Mouse (Mus musculus) cerebellum, adult 18-20 months (tissue): ENCODE results near the gene Vip.

Source experiments
- DNase-seq, 2 experiments: peaks; one replicate each; pipeline ENCODE4 v3.0.0; 2021

The Vip gene

DNA sequence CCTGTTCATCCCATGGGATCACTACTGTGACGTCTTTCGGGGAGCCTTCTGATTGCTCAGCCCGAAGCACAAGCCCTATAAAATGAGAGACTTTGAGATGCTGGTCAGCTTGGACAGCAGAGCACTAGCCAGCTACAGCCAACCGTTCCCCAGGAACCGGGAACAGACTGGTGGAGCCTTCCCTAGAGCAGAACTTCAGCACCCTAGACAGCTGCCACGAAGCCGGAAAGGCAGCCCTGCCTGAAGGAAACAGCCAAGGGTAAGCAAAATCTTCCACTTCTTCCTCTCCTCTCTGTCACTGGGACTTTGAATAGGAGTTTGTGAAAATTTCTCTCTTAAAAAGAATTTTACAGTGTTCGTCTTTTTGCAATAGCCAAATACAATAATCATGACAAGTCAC lies at the start of gene Vip:
Gene Vip (plus strand): TSS at position 107 of the 400 bp plus-strand sequence.
- no peak for DNase-seq

DNA sequence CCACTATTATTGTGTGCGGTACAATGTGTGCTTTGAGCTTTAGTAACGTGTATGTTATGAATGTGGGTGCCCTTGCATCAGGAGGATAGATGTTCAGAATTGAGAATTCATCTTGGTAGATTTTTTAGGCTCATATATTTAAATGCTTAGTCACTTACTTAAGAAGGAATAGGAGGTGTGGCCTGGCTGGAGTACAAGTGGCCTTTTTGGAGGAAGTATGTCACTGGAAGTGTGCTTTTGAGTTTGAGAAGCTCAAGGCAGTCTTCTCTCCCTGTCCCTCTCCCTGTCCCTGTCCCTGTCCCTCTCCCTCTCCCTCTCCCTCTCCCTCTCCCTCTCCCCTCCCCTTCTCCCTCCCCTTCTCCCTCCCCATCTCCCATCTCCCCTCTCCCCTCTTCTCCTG lies 48.0 kb upstream of the Vip start:
- no peak for DNase-seq

DNA sequence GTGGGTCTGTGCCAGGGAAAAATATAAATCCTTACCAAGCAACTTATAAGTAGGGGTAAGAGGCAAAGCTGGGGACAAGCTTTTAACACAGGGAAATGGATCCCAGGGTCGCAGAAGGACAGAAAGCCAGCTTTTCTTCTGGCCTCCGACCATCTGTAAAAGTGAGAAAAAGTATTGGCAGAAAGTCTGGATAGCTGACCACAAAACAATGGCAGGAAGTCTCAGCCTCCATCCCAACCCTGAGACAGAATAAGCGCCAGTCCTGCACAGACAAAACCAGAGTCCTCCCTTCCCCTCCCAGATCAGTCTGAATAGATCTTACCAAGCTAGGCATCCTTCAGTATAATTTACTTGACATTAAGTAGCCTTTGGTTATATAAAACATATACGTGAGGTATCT lies 47.0 kb upstream of the Vip start:
- DNase-seq, result no peak

DNA sequence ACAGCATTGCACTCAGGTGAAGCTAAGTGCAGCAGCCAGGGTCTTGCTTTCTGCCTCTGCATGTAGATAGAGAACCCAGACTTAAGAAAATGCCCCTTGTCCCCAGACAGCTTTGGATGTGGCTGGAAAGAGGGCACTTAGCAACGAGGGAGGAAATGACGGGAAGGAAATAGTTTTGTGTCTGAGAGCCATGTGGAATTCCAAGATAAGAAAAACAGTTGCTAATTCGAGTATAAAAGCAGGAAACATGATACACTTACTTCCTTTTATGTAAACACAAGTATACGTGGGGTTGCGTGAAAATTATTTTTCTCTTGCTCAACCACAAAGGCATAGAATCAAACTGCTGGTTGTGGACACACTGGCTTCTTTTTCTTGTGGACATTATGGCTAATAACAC lies 45.6 kb upstream of the Vip start, which contains the start of gene Myct1:
Gene Myct1 (plus strand): TSS at position 312 of the 400 bp plus-strand sequence.
- DNase-seq, result no peak

DNA sequence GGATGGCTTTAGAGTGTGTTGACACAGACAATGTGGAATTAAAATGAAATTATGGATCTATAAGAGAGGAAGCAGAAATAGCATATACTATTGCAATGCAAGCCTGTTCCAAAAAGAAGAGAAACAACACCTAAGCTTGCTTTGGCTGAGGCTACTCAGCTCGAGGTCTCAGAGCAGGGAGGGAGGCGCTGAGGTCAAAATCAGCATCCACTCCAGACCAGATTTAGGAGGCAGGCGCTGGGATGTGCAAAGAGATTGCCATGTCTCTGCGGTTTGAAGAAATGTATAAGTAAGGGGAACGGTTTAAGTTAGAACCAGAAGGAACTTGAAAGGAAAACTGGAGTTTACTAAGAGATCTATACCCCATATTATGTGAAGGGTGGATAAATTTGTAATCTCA lies 44.6 kb upstream of the Vip start:
- DNase-seq, result no peak

DNA sequence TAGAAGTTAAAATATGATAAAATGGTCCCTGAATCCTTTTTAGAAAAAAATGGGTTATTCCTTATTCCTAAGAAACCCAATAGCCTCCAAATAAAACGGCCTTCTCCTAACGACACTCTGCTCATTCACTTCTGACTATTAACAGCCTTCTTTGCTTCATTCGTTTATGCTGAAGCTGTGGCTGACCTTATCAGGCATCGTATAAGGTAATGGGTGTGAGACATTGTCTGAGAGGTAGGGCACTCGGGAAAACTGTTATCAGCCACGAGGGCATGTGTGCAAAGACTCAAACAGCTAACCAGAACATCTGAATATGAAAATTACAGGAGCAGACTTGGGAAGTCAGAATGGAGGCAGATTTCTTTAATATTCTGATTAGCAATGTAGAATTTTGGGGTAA lies 42.5 kb upstream of the Vip start:
- DNase-seq, result no peak

DNA sequence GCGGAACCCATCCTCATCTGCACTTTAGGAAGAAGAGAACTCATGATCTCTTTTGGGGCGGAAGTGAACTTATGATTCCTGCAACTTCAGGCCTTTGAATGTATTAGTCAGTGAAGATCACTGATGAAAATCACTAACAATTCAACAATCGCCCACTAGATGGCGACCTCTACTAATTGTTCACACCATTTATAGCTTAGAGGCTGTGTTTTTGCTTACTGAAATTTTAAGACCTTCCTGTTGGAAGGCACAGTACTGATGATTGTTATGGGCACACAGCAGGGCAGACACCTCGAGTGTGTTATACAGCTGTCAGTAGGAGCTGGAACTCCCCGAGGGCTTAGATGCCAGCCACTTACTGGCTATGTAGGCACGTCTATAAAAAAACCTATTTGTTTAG lies 38.9 kb upstream of the Vip start:
- DNase-seq, result peak; percentile 66 to 78

DNA sequence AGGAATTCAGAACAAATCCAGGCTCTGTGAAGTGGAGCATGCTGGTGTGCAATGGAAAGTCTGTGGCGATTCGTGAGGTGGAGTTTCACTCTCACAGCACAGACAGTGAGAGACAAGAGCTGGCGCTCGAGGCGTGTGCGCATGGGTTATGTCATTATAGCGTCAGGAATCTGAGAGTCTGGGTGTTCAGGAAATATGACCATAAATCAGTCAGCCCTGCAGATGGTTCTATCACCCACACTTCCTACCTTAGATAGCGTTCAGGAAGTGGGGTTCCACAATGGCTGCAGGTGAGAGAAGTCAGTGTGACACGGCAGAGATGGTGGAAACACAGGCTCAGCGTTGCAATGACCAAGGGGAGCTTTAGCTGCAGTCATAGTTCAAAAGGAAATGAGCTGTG lies 35.5 kb upstream of the Vip start:
- DNase-seq, result no peak

DNA sequence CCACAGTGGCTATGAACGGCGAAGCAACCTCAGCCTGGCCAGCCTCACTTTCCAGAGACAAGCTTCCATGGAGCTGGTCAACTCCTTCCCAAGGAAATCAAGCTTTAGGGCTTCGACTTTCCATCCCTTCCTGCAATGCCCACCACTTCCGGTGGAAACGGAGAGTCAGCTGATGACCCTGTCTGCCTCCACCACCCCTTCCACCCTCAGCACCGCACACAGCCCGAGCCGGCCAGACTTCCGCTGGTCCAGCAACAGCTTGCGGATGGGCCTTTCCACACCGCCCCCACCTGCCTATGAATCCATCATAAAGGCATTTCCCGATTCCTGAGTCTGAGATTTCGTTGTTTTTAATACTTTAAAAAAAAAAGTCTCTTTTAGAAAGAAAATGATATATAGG lies 34.6 kb upstream of the Vip start:
- no peak for DNase-seq

DNA sequence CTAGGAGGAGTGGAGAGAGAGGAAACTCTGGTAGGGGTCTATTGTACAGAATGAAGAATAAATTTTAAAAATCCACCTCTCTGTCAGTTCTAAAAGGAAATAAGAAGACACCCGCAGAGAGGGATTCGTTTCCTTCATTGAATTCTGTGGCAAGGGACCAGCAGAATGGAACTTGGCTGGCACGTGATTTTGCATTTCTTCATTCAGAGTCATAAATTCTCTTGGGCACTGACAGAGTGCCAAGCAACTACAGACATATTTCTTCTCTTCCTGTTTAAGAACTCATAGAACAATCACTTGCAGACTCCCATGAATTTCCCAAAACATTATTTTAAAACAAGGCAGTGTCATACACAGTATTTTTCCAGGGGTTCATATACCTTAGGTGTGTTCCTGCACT lies 30.1 kb upstream of the Vip start:
- no peak for DNase-seq

DNA sequence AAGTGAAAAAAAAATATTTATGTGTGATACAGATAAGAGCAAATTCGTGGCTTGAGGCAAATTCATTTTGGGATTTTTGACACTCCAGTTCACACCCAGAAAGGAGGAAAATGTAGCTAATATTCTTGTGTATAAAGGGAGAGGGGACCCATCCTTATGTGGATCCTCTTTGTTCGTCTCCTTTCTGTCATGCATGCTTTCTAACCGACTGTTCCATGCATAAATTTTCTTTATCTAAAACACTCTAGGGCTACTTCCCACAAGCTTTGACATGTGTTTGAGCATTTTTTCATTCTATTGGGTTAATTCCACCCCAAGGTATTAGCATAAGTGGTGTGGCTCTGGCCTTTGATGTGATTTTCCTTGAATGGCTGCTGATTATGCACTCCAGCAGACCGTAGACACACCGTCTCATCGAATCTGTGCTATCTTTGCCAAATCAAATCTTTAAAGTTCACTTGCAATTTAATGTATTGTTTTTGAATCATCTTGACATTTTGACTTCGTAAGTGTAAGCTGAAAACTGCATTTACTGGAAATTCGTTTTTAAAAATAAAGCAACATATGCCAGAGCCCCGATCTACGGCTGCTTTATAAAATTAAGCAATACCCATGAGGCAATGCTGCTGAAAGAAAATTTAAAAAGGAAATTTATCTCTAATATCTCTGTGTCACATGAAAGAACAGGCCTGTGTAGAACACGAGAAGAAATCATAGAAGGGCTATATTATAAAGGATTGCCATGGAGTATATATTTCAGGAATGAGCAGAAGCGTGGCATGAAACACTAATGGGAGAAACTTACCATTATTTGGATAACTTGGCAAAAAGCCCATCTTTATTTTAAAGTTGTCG lies 23.6 kb upstream of the Vip start:
- no peak for DNase-seq

DNA sequence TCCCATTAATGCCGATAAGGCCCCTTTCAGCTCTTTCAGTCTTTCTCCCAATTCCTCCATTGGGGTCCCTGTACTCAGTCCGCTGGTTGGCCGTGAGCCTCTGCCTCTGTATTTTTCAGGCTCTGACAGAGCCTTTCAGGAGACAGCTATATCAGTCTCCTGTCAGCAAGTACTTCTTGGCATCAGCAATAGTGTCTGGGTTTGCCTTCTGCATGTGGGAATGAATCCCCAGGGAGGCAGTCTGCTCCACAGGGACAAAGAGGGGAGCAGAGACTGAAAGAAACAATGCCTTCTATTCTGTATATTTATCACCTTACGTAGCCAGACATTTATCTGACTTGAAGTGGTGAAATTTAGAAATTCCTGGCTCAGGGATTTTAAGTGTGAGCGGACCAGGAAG lies 12.8 kb upstream of the Vip start:
- no peak for DNase-seq

DNA sequence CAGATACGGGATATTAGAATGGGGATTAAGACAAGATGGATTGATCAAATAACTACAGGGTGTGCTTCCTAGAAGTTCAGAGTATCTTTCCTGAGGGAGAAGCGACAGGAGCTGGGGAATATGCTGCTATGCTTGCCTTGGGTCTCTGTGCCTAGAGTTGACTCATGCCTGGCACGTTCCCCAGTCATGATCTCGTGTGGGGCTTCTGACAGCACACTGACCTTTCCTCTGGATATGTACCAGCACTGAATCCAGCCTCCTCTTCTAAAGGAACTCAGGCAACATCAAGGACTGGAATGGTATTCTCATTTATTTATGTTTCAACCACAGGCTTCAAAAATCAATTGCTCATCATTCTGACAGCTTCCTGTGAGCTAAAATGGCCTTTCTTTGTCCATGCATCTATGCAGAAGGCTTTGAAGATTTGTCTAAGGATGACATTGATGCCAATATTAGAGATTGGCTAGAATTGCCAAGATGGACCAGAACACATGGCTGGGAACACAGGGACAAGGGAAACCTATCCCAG lies 5.3 kb upstream of the Vip start:
- DNase-seq, result peak; percentile 45 to 50

DNA sequence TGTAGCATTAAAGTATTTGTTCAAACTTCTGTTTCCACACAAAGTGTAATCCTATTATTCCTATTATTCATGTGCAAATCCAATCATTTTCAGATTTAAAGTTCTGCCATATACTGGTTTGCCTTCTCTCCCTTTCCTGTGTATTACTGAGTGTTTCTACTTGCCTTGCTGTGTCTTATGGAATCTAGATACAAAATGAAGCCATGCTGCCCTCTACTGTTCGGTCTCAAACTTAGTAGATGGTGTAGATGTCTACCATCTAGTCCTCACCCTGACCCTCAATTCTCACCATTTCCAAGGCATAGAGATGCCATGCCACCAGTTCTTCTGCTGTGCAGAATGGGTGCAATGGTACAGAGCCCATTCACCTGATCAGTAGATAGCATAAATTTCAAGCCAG lies 4.7 kb upstream of the Vip start:
- peak; percentile 55 to 57 for DNase-seq

DNA sequence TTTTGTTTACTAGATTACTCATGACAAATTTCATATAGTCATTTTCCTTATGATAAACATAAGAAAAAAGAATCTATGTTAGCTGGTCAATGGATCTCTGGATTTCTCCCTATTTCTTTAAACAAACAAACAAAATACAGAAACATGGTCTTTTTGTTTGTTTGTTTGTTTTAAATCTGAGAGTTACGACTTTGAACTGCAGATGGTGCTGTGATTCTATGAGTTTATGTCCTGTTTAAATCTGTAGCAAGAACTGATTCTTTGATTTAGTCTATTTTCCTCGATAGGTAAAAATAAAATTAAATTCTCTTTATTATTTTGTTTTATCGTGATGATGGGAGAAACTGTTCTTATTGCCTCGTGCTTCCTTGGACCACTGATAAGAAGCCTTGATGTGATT lies 1.7 kb upstream of the Vip start:
- DNase-seq, result no peak

DNA sequence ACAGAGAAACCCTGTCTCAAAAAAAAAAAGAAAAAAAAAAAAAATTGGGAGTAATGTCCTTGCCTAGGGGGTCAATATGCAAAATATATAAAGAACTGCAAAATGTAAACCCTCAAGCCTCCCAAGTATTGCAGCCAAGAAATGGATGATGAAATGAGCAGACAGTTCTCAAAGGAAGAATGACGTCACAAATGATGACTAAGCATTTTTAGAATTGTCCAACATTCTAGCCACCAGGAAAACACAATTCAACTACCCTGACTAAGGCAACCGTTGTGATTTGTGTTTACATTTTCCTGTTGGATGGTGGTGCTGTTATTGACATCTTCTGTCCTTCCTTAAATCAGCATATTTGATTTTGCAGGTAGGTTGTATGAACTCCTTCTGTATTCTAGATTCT lies 42.3 kb downstream of the Vip start:
- no peak for DNase-seq

DNA sequence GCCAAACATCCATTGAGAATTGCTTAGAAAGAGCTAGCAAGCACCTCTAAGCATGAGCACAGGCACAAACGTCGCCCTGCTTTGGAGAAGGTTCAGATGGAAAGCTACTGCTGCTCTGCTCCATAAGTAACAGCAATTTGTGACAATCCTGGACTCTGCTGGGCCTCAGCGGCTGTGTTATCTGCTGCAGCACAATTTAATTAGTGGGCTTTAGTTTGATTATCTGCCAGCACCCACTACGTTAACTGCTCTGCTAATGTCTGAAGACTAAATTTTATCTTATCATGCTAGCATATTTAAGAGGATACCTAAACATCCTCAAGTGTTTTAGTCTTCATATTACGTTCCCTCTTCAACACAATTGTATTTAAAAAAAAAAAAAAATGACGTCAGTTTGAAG lies 46.6 kb downstream of the Vip start:
- DNase-seq, result no peak

DNA sequence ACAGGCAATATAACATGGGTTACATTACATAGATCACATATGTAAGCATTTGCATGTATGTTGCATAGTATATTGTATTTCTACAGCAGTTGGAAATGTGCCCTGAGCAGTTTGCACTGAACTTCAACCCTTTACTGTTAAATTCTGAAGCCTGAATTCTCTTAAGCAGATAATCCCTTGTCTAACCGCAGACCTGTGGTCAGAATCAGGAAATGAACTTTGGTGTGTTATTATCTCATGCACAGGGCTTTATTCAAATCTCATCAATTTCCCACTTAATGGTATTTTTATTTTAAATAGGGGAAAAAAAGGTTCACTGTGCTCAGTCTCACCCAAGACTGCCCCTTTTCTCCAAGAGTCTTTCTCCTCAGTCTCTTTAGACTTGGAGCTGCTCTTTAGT lies 55.3 kb downstream of the Vip start:
- DNase-seq, result no peak
